Mouse (Mus musculus) bone marrow macrophage, adult 2 months (primary cell): ENCODE data around the gene C77080. TPM values are rescaled to one million over a fixed set of nuclear protein-coding genes. Genes with fewer than 3 reads are reported as not detected.

Source experiments
- H3K27ac ChIP-seq: 2 replicates; pipeline ENCODE4 v1.5.1; 2012; ENCODE audit warnings: low read depth, low read length; ENCODE audit not compliant: insufficient read depth
- H3K4me1 ChIP-seq: 2 replicates; pipeline ENCODE4 v1.6.1; 2012; ENCODE audit warnings: low read length; ENCODE audit not compliant: control insufficient read depth, insufficient read depth
- H3K4me3 ChIP-seq: 2 replicates; pipeline ENCODE4 v1.5.1; 2012; ENCODE audit warnings: mild to moderate bottlenecking, low read length, moderate library complexity; ENCODE audit not compliant: insufficient read depth
- CTCF ChIP-seq: IDR thresholded peaks from 2 replicates; pipeline ENCODE4 v1.5.1; 2012; ENCODE audit warnings: low read depth, mild to moderate bottlenecking, low read length, moderate library complexity
- POLR2A ChIP-seq: IDR thresholded peaks from 2 replicates; pipeline ENCODE4 v1.6.1; 2012; ENCODE audit warnings: mild to moderate bottlenecking, low read depth, low read length, borderline replicate concordance
- polyA plus RNA-seq: library from polyadenylated mRNA; stranded (reverse); fragments of >200 nt; gene quantifications from 2 replicates; pipeline ENCODE4 v1.2.4, GENCODE M21; 2012; ENCODE audit not compliant: missing spikeins, insufficient read depth, insufficient read length

Gene C77080
- polyA plus RNA-seq, 1 experiment: 6.3 TPM

- Histone ChIP-seq H3K4me1 (peaks cover 50% of the 10 kb centered on the region), H3K4me3 (no peak overlapping the region), H3K27ac (0 out of 2 replicates have a peak overlapping the region, but pooled peaks have one; percentile 3)
- TF ChIP-seq CTCF: 0 out of 2 replicates have a peak, but pooled peaks have one; percentile 33
- no peak for TF ChIP-seq POLR2A
These were observed 11.0 kb upstream of the C77080 start for GRCm38 (mm10) chr4:129271991-129272755.

- Histone ChIP-seq H3K4me1 (peaks cover 71% of the 10 kb centered on the region), H3K4me3 (no peak overlapping the region), H3K27ac (peak overlapping the region; percentile 95)
- TF ChIP-seq CTCF (no peak), POLR2A (no peak)
These were observed 7.5 kb upstream of the C77080 start for GRCm38 (mm10) chr4:129268698-129269097.

GRCm38 (mm10) chr4:129266821-129267220 is 5.6 kb upstream of the C77080 start:
- Histone ChIP-seq H3K4me1 (peaks cover 73% of the 10 kb centered on the region), H3K4me3 (no peak overlapping the region), H3K27ac (peak overlapping the region; percentile 95)
- TF ChIP-seq POLR2A (0 out of 2 replicates have a peak, but pooled peaks have one; percentile 21), CTCF (no peak)

- Histone ChIP-seq H3K4me3 (no peak overlapping the region), H3K27ac (peak overlapping the region; percentile 95), H3K4me1 (peaks cover 73% of the 10 kb centered on the region)
- TF ChIP-seq POLR2A (no peak), CTCF (no peak)
These were observed 5.0 kb upstream of the C77080 start for GRCm38 (mm10) chr4:129266191-129266590.

GRCm38 (mm10) chr4:129263225-129264021 is 2.2 kb upstream of the C77080 start:
- TF ChIP-seq POLR2A (0 out of 2 replicates have a peak, but pooled peaks have one; percentile 6), CTCF (no peak)
- peak overlapping the region; percentile 42 for H3K4me3 ChIP-seq
- peak overlapping the region; percentile 98 for H3K27ac ChIP-seq
- peaks cover 65% of the 10 kb centered on the region for H3K4me1 ChIP-seq

- H3K27ac ChIP-seq: no peak overlapping the region
- no peak overlapping the region for H3K4me3 ChIP-seq
- H3K4me1 ChIP-seq: peaks cover 53% of the 10 kb centered on the region
- TF ChIP-seq CTCF (no peak), POLR2A (no peak)
These were observed 526 bp downstream of the C77080 start for GRCm38 (mm10) chr4:129260678-129261077.

GRCm38 (mm10) chr4:129259101-129259500 is 2.1 kb downstream of the C77080 start:
- Histone ChIP-seq H3K4me3 (no peak overlapping the region), H3K27ac (no peak overlapping the region), H3K4me1 (peaks cover 52% of the 10 kb centered on the region)
- no peak for TF ChIP-seq POLR2A
- no peak for TF ChIP-seq CTCF

- H3K4me3 ChIP-seq: no peak overlapping the region
- no peak overlapping the region for H3K27ac ChIP-seq
- peaks cover 57% of the 10 kb centered on the region for H3K4me1 ChIP-seq
- no peak for TF ChIP-seq POLR2A
- TF ChIP-seq CTCF: no peak
These were observed 4.5 kb downstream of the C77080 start for GRCm38 (mm10) chr4:129256450-129257380.

GRCm38 (mm10) chr4:129254571-129254970 is 6.6 kb downstream of the C77080 start:
- TF ChIP-seq CTCF: no peak
- TF ChIP-seq POLR2A: no peak
- no peak overlapping the region for H3K27ac ChIP-seq
- peaks cover 67% of the 10 kb centered on the region for H3K4me1 ChIP-seq
- no peak overlapping the region for H3K4me3 ChIP-seq
